Mouse (Mus musculus) adipose tissue, adult 10 weeks (tissue): ENCODE data around the gene Olfr525. TPM values are rescaled to one million over a fixed set of nuclear protein-coding genes. Genes with fewer than 3 reads are reported as not detected.

Experiments
- polyA plus RNA-seq: library from polyadenylated mRNA; stranded (reverse); fragments of 350-450 nt; fragmentation: Illumina TruSeq; extraction: RNeasy Lipid Tissue Mini Kit (QIAGEN cat#74804); gene quantifications from one replicate; pipeline ENCODE4 v1.2.3, GENCODE M21; 2014; ENCODE audit warnings: low read depth, low replicate concordance

Olfr525 gene
- polyA plus RNA-seq = not detected

GRCm38 (mm10) chr7:140320558-140320957, at the start of gene Olfr525:
Olfr525 (plus strand) TSS chr7:140320858.

GRCm38 (mm10) chr7:140333717-140334116, 13.1 kb downstream of the Olfr525 start, which contains the start of gene Olfr527:
Olfr527 (plus strand) TSS chr7:140334017.

GRCm38 (mm10) chr7:140361571-140361970, 40.9 kb downstream of the Olfr525 start, which contains the start of gene Olfr60:
Olfr60 (minus strand) TSS chr7:140361671.

GRCm38 (mm10) chr7:140376231-140376630, 55.6 kb downstream of the Olfr525 start, which contains the start of gene Olfr530:
Olfr530 (minus strand) TSS chr7:140376331.

Other genes starting within 250 kb of the Olfr525 start
- 0.79 TPM for gene Caly, start 238.3 kb upstream of the Olfr525 start, polyA plus RNA-seq
- gene Prap1, start 227.5 kb upstream of the Olfr525 start, polyA plus RNA-seq = not detected
- 20.9 TPM for gene Fuom, start 218.4 kb upstream of the Olfr525 start, polyA plus RNA-seq
- gene Paox, start 205.1 kb upstream of the Olfr525 start, polyA plus RNA-seq = 14.7 TPM
- gene Echs1, start 204.4 kb upstream of the Olfr525 start, polyA plus RNA-seq = 181 TPM
- gene Mtg1, start 183.3 kb upstream of the Olfr525 start, polyA plus RNA-seq = 26.6 TPM
- gene Sprn, start 166.0 kb upstream of the Olfr525 start, polyA plus RNA-seq = 0.56 TPM
- gene Olfr522, start 156.1 kb upstream of the Olfr525 start, polyA plus RNA-seq = not detected
- gene Olfr523, start 147.6 kb upstream of the Olfr525 start, polyA plus RNA-seq = not detected
- gene Olfr524, start 114.9 kb upstream of the Olfr525 start, polyA plus RNA-seq = not detected
- 0.51 TPM for gene Cd163l1, start 102.6 kb upstream of the Olfr525 start, polyA plus RNA-seq
- not detected for gene 5830411N06Rik, start 73.6 kb upstream of the Olfr525 start, polyA plus RNA-seq
- gene Olfr527, start 13.2 kb downstream of the Olfr525 start, polyA plus RNA-seq = not detected
- gene Olfr60, start 40.8 kb downstream of the Olfr525 start, polyA plus RNA-seq = not detected
- gene Olfr530, start 55.5 kb downstream of the Olfr525 start, polyA plus RNA-seq = not detected
- gene Olfr531, start 82.1 kb downstream of the Olfr525 start, polyA plus RNA-seq = not detected
- not detected for gene Olfr532, start 100.8 kb downstream of the Olfr525 start, polyA plus RNA-seq
- gene Olfr533, start 142.5 kb downstream of the Olfr525 start, polyA plus RNA-seq = not detected
- not detected for gene Olfr535, start 163.4 kb downstream of the Olfr525 start, polyA plus RNA-seq
- gene Olfr536, start 186.5 kb downstream of the Olfr525 start, polyA plus RNA-seq = 0.07 TPM
- not detected for gene Olfr538, start 247.0 kb downstream of the Olfr525 start, polyA plus RNA-seq